Mouse (Mus musculus) large intestine, adult 2 months (tissue): ENCODE measurements around the gene Acta2. TPM values are rescaled to one million over a fixed set of nuclear protein-coding genes. Genes with fewer than 3 reads are reported as not detected.

Experiments
- DNase-seq: peaks from one replicate; pipeline ENCODE4 v3.0.0-alpha.2; 2012; ENCODE audit warnings: low read depth, low spot score
- WGBS: fragments of 180-500 bp; shearing (Covaris S2); methylation state at CpG from one replicate; pipeline ENCODE4 v1.1.7; 2018; 5-methylcytosine and 5-hydroxymethylcytosine counted together
- polyA plus RNA-seq: library from polyadenylated mRNA; depleted of rRNA; stranded (reverse); fragments of >200 nt; gene quantifications from 2 replicates; pipeline ENCODE4 v1.2.3, GENCODE M21; 2012

The Acta2 gene
- polyA plus RNA-seq, 1 experiment = 1,486 TPM

- no peak for DNase-seq
- WGBS = 95% methylated on average over 13 of the region's 13 CpGs
Measured at GRCm38 (mm10) chr19:34270824-34271464, 15.6 kb upstream of the Acta2 start.

- WGBS = 34% methylated on average over 11 of the region's 11 CpGs
- no peak for DNase-seq
Measured at GRCm38 (mm10) chr19:34270106-34270726, 14.8 kb upstream of the Acta2 start.

DNA sequence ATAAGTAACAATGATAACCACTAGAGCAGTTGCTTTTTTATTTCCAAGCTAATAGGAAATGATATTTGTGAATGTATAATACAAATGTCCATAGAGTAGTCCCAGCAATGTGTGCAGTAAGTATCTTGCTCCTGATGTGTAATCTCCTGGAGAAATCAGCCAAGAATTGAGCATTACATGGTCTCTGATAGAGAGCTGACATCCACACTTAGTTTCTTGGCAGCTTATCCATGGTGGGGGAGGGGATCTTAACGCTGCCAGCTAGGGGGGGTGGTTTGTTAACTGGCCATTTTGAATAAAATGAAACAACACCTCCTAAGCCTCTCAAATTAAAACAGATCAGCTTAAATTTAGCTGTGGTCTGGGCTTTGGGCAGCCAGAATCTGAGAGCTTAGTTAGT lies 13.6 kb upstream of the Acta2 start:
- 49% methylated on average over 1 of the region's 1 CpGs for WGBS
- DNase-seq = no peak

DNA sequence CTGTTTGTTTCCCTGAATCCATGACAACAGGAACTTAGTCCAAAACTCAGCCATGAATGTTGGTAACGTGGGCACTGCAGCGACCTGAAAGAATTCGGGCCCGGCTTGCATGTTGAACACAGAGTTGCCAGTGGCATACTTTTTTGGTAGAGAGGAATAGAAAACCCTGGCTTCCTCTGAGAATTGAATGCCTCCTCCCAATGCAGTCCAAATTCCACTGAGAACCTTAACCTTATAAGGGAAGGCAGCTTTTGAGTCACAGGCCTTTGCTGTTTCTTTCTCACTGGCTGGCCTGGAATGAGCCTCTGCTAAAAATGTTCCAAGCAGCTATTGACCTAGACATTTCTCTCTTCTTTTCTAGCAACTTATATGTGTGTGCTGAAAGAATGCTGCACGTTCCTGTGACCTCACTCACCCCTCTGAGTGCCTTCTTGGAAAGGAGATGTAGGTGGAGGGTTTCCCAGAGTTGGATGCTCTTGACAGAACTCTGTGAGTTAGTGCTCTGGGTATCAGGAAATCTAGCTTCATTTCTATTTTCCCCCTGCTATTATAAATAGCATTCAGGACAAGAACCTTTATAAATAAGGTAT lies 10.3 kb upstream of the Acta2 start:
- WGBS = 22% methylated on average over 5 of the region's 5 CpGs

DNA sequence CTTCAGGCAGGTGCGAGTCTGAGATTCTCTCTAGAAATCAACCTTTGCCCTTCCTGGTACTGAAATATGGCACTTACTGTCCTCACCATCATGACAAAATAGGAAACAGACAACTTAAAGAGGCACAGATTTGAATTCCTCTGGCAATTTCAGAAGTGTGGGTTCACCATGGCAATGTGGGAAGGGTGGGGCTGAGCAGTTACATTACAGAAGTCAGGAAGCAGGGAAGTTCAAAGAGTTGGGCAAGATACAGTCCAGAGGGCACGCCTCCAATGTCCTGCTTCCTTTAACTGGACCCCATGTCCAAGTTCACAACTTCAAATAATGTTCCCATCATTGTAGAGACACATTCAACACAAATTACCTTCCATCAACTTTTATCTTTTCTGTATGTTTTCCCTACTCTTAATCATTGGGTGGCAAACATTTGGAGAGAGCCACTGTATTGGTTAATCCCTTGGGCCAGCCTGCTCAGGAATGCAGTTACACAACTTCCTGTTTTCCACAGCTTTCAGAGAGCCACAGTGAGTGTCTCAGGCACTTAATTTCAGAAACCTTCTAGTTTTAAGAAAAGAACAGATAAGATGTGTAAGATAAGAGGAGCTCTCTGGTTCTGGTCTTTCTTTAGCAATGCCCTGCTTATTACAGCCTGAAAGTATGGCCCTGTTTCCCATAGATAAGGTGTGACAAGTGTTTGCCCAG lies 7.0 kb upstream of the Acta2 start:
- WGBS = 28% methylated on average over 2 of the region's 2 CpGs

More for the DNA sequence above, 10.3 kb upstream of the Acta2 start:
- DNase-seq = no peak

GRCm38 (mm10) chr19:34256936-34257335 lies 1.5 kb upstream of the Acta2 start:
- DNase-seq = no peak
- WGBS = 71% methylated on average over 2 of the region's 2 CpGs

More for the DNA sequence above, 7.0 kb upstream of the Acta2 start:
- DNase-seq = no peak

GRCm38 (mm10) chr19:34256149-34256548 lies 759 bp upstream of the Acta2 start:
- DNase-seq = no peak
- WGBS = 67% methylated on average over 5 of the region's 5 CpGs

DNA sequence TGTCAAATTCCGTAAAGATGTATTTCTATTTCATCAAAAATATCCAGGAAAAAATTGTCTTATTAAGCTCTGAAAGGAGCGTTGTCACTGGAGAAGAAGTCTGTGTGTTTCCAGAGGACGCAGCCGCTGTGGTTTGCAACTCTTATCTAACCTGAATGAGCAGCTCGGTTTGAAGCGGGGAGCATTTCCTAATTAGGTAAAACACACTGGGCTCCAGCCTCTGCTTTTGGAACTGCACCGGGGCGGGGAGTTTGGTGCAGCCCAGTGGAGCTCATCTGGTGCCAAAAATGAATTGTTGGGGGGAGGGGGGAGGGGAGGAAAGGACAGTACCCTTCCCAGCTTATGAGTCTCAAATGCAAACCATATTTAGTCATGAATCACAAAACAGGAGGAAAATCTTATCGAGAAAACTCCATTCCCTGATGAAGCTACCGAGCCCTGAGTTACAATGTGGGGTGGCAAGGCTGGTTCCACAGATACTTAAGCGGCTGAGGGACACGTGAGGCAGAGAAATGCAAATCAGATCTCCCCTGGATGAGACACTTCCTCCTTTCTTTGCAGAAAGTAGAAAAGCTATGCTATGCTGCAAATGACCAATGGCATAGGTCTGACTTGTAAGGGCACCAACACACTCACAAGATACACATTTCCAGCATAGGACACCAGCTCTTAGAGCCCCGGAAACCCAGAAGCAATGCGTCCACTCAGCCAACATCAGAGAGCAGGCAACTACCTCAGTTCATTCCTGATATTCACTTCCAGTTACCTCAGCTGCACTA lies 1.1 kb downstream of the Acta2 start:
- WGBS = 37% methylated on average over 14 of the region's 14 CpGs
- no peak for DNase-seq

GRCm38 (mm10) chr19:34252450-34252849 lies 2.9 kb downstream of the Acta2 start:
- 70% methylated on average over 9 of the region's 9 CpGs for WGBS

DNA sequence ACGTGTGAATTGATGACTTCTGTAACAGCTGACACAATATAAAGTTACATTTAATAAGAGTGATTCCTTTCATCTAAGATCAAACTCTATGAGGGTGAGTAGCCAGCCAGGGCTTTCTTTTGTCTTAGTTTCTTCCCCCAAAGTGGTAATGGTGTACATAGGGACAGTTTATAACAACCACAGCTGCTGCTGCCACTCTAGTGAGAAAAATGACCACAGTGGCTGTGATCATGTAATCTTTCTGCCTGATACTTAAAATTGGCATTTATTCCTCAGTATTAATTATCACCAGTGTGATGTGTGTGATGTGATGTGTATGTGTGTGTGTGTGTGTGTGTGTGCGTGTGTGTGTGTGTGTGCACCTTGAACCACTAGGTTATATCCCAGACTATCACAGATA lies 3.5 kb downstream of the Acta2 start:
- no peak for DNase-seq
- 51% methylated on average over 2 of the region's 2 CpGs for WGBS

More at GRCm38 (mm10) chr19:34252450-34252849, 2.9 kb downstream of the Acta2 start:
- no peak for DNase-seq

DNA sequence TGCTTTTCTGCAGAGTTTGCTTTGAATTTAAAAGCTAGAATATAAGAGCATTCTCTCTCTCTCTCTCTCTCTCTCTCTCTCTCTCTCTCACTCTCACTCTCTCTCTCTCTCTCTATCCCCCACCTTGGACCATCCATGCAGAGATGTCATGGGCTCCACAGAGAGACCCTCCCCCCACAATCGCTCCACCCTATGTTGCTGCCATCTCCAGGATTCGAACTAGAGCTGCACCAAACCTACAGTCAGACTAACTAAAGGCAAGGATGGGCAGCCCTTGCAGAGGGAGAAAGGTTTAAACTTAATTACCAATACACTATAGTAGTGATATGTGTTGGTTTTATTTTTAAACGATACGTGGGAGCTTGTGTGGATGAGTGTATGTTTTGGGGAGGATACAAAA lies 4.8 kb downstream of the Acta2 start:
- WGBS = 69% methylated on average over 4 of the region's 4 CpGs
- no peak for DNase-seq

DNA sequence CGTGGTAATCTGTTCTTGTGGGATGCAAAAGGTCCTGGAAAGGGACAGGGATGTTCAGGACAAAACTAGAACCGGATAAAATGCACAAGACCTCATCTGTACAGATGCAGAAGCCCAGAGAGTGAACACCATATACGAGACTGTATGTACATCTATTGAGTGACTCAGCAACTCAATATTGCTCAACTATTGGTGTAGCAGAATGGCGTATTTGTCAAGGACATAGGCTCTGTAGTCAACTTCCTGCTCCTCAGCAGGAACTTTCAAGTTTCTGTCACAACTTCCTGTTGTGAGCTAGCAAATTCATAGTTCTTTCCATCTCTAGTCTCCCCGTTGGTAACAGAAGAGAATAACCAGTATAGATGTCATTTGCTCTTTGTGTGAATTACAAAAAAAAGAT lies 6.8 kb downstream of the Acta2 start:
- DNase-seq = no peak
- WGBS = 54% methylated on average over 5 of the region's 5 CpGs

GRCm38 (mm10) chr19:34244056-34244455 lies 11.3 kb downstream of the Acta2 start:
- WGBS = 7% methylated on average over 6 of the region's 6 CpGs
- DNase-seq = peak; percentile 64

- no peak for DNase-seq
Measured at GRCm38 (mm10) chr19:34242925-34243324, 12.5 kb downstream of the Acta2 start.

- 68% methylated on average over 15 of the region's 15 CpGs for WGBS
- no peak for DNase-seq
Measured at GRCm38 (mm10) chr19:34241247-34241915, 14.0 kb downstream of the Acta2 start.

GRCm38 (mm10) chr19:34240273-34241039 lies 14.9 kb downstream of the Acta2 start:
- no peak for DNase-seq
- WGBS = 62% methylated on average over 5 of the region's 5 CpGs

GRCm38 (mm10) chr19:34237746-34238145 lies 17.6 kb downstream of the Acta2 start:
- WGBS = 96% methylated on average over 2 of the region's 2 CpGs
- DNase-seq = no peak

GRCm38 (mm10) chr19:34236049-34236448 lies 19.3 kb downstream of the Acta2 start:
- WGBS = 82% methylated on average over 3 of the region's 3 CpGs
- DNase-seq = no peak

GRCm38 (mm10) chr19:34233944-34234343 lies 21.4 kb downstream of the Acta2 start:
- DNase-seq = no peak
- 61% methylated on average over 14 of the region's 14 CpGs for WGBS
